Mouse (Mus musculus) embryonic facial prominence, embryonic 11.5 days (tissue): ENCODE data around the gene Crabp2. TPM values are rescaled to one million over a fixed set of nuclear protein-coding genes. Genes with fewer than 3 reads are reported as not detected.
A peak's percentile ranks its signal among the peaks of the same experiment; 100 is the strongest.

Experiments
- ATAC-seq: fragments of 200-750 bp; cut with Nextera tagmentation; replicated peaks from 2 replicates; pipeline ENCODE4 v1.8.0; 2017; ENCODE audit warnings: low read depth; ENCODE audit not compliant: insufficient number of reproducible peaks, low FRiP score, low TSS enrichment
- DNase-seq: peaks from one replicate; pipeline ENCODE4 v3.0.0-alpha.2; 2015; ENCODE audit warnings: low spot score
- H3K27ac ChIP-seq: fragments of 300-500 bp; sonication (generic); replicated peaks from 2 replicates; pipeline ENCODE4 v1.5.1; 2014; ENCODE audit warnings: mild to moderate bottlenecking, low read depth, low read length, control low read depth
- H3K27me3 ChIP-seq: fragments of 300-500 bp; sonication (generic); 2 replicates; pipeline ENCODE4 v1.6.1; 2014; ENCODE audit warnings: mild to moderate bottlenecking, low read length, moderate library complexity, mixed read lengths; ENCODE audit not compliant: control insufficient read depth, insufficient read depth
- H3K36me3 ChIP-seq: fragments of 300-500 bp; sonication (generic); replicated peaks from 2 replicates; pipeline ENCODE4 v1.6.1; 2014; ENCODE audit warnings: low read depth, mild to moderate bottlenecking, low read length, moderate library complexity, mixed read lengths; ENCODE audit not compliant: control insufficient read depth, insufficient read depth
- H3K4me1 ChIP-seq: fragments of 300-500 bp; sonication (generic); 2 replicates; pipeline ENCODE4 v1.6.1; 2014; ENCODE audit warnings: low read length, mixed read lengths; ENCODE audit not compliant: control insufficient read depth, insufficient read depth
- H3K4me2 ChIP-seq: fragments of 300-500 bp; sonication (generic); 2 replicates; pipeline ENCODE4 v1.6.1; 2014; ENCODE audit warnings: low read depth, mild to moderate bottlenecking, control low read depth, low read length, moderate library complexity
- H3K4me3 ChIP-seq: fragments of 300-500 bp; sonication (generic); 2 replicates; pipeline ENCODE4 v1.5.1; 2014; ENCODE audit warnings: low read depth, low read length, control low read depth
- H3K9ac ChIP-seq: fragments of 300-500 bp; sonication (generic); replicated peaks from 2 replicates; pipeline ENCODE4 v1.6.1; 2014; ENCODE audit warnings: mild to moderate bottlenecking, control low read depth, low read length
- H3K9me3 ChIP-seq: fragments of 300-500 bp; sonication (generic); replicated peaks from 2 replicates; pipeline ENCODE4 v1.6.1; 2016; ENCODE audit warnings: mild to moderate bottlenecking, low read length, inconsistent platforms, mixed read lengths; ENCODE audit not compliant: control insufficient read depth
- WGBS: fragments of 180-500 bp; shearing (Covaris S2); extraction: QIAGEN DNeasy Blood & Tissue Kit; methylation state at CpG from one replicate; pipeline ENCODE4 v1.1.7; 2014; 5-methylcytosine and 5-hydroxymethylcytosine counted together
- polyA plus RNA-seq: library from polyadenylated mRNA; unstranded; fragments of >200 nt; fragmentation: Nextera tagmentation; extraction: Ambion mirVana; gene quantifications from 2 replicates; pipeline ENCODE4 v1.2.1, GENCODE M21; 2014

The Crabp2 gene
- polyA plus RNA-seq, 1 experiment from 2014 or later = 642 TPM

GRCm38 (mm10) chr3:87949955-87950515, 1.6 kb downstream of the Crabp2 start:
- H3K27ac ChIP-seq = peak overlapping the region; percentile 96
- peak overlapping the region; percentile 67 for H3K4me3 ChIP-seq
- DNase-seq (peak; percentile 71), ATAC-seq (no peak)
- no peaks in the 10 kb centered on the region for H3K9me3 ChIP-seq
- H3K4me1 ChIP-seq = peaks cover 39% of the 10 kb centered on the region
- under 1% methylated on average over 13 of the region's 13 CpGs for WGBS
- no peaks in the 10 kb centered on the region for H3K36me3 ChIP-seq
- H3K9ac ChIP-seq = peak overlapping the region; percentile 73
- peak overlapping the region; percentile 87 for H3K4me2 ChIP-seq
- no peaks in the 10 kb centered on the region for H3K27me3 ChIP-seq

- 24% methylated on average over 12 of the region's 12 CpGs for WGBS
- H3K4me2 ChIP-seq = peak overlapping the region; percentile 56
- no peaks in the 10 kb centered on the region for H3K27me3 ChIP-seq
- H3K36me3 ChIP-seq = no peaks in the 10 kb centered on the region
- H3K4me3 ChIP-seq = peak overlapping the region; percentile 29
- ATAC-seq (no peak; the same call in 1 of the 2 replicates), DNase-seq (no peak)
- peak overlapping the region; percentile 56 for H3K27ac ChIP-seq
- H3K4me1 ChIP-seq = peaks cover 20% of the 10 kb centered on the region
- H3K9ac ChIP-seq = peak overlapping the region; percentile 50
- H3K9me3 ChIP-seq = no peaks in the 10 kb centered on the region
These were observed 3.5 kb downstream of the Crabp2 start for GRCm38 (mm10) chr3:87951946-87952345.

GRCm38 (mm10) chr3:87952440-87952839, 4.0 kb downstream of the Crabp2 start:
- ATAC-seq (no peak; the same call in 1 of the 2 replicates), DNase-seq (peak; percentile 62)
- Histone ChIP-seq H3K4me3 (peak overlapping the region; percentile 29), H3K9me3 (no peaks in the 10 kb centered on the region), H3K4me1 (peaks cover 17% of the 10 kb centered on the region), H3K27me3 (no peaks in the 10 kb centered on the region), H3K4me2 (peak overlapping the region; percentile 56), H3K9ac (peak overlapping the region; percentile 50), H3K27ac (peak overlapping the region; percentile 56; the same call in 1 of the 2 replicates), H3K36me3 (no peaks in the 10 kb centered on the region)
- 6% methylated on average over 5 of the region's 5 CpGs for WGBS

- Histone ChIP-seq H3K4me3 (no peak overlapping the region), H3K36me3 (no peaks in the 10 kb centered on the region), H3K9ac (no peak overlapping the region), H3K27me3 (no peaks in the 10 kb centered on the region), H3K4me1 (peaks cover 3% of the 10 kb centered on the region; the same call in 1 of the 2 replicates), H3K4me2 (no peak overlapping the region), H3K27ac (no peak overlapping the region), H3K9me3 (no peaks in the 10 kb centered on the region)
- WGBS = 0% methylated on average over 1 of the region's 1 CpGs
- ATAC-seq (no peak), DNase-seq (no peak)
These were observed 9.6 kb downstream of the Crabp2 start for GRCm38 (mm10) chr3:87958056-87958455.

GRCm38 (mm10) chr3:87958476-87958875, 10.0 kb downstream of the Crabp2 start:
- H3K9ac ChIP-seq = no peak overlapping the region
- 17% methylated on average over 4 of the region's 4 CpGs for WGBS
- no peaks in the 10 kb centered on the region for H3K36me3 ChIP-seq
- ATAC-seq (no peak), DNase-seq (no peak)
- peaks cover 3% of the 10 kb centered on the region; the same call in 1 of the 2 replicates for H3K4me1 ChIP-seq
- no peaks in the 10 kb centered on the region for H3K27me3 ChIP-seq
- no peak overlapping the region for H3K4me3 ChIP-seq
- H3K27ac ChIP-seq = no peak overlapping the region
- H3K9me3 ChIP-seq = no peaks in the 10 kb centered on the region
- H3K4me2 ChIP-seq = no peak overlapping the region

GRCm38 (mm10) chr3:87958967-87959366, 10.5 kb downstream of the Crabp2 start:
- Histone ChIP-seq H3K36me3 (no peaks in the 10 kb centered on the region), H3K9me3 (no peaks in the 10 kb centered on the region), H3K27ac (0 out of 2 replicates have a peak overlapping the region, but pooled peaks have one; percentile 97), H3K9ac (no peak overlapping the region), H3K4me3 (no peak overlapping the region), H3K27me3 (no peaks in the 10 kb centered on the region), H3K4me1 (peaks cover 3% of the 10 kb centered on the region; the same call in 1 of the 2 replicates), H3K4me2 (no peak overlapping the region)
- WGBS = 13% methylated on average over 1 of the region's 1 CpGs
- DNase-seq (no peak), ATAC-seq (no peak)

GRCm38 (mm10) chr3:87959371-87959770, 10.9 kb downstream of the Crabp2 start:
- no peaks in the 10 kb centered on the region for H3K36me3 ChIP-seq
- DNase-seq (no peak), ATAC-seq (no peak)
- no peaks in the 10 kb centered on the region for H3K9me3 ChIP-seq
- no peak overlapping the region for H3K4me2 ChIP-seq
- H3K4me1 ChIP-seq = peaks cover 3% of the 10 kb centered on the region; the same call in 1 of the 2 replicates
- no peak overlapping the region for H3K4me3 ChIP-seq
- H3K9ac ChIP-seq = no peak overlapping the region
- peak overlapping the region; percentile 97; the same call in 1 of the 2 replicates for H3K27ac ChIP-seq
- H3K27me3 ChIP-seq = no peaks in the 10 kb centered on the region
- WGBS = 63% methylated on average over 7 of the region's 7 CpGs

GRCm38 (mm10) chr3:87960191-87960585, 11.7 kb downstream of the Crabp2 start:
- H3K27me3 ChIP-seq = no peaks in the 10 kb centered on the region
- WGBS = 6% methylated on average over 10 of the region's 10 CpGs
- DNase-seq = no peak
- peaks cover 3% of the 10 kb centered on the region; the same call in 1 of the 2 replicates for H3K4me1 ChIP-seq
- H3K4me3 ChIP-seq = peak overlapping the region; percentile 36; the same call in 1 of the 2 replicates
- H3K36me3 ChIP-seq = no peaks in the 10 kb centered on the region
- no peak for ATAC-seq
- H3K4me2 ChIP-seq = peak overlapping the region; percentile 60
- peak overlapping the region; percentile 77 for H3K9ac ChIP-seq
- no peaks in the 10 kb centered on the region for H3K9me3 ChIP-seq
- peak overlapping the region; percentile 97 for H3K27ac ChIP-seq
